Mouse (Mus musculus): ENCODE results near the gene Gdf9.

GRCm38 (mm10) chr11:53469294-53469967 lies 38.6 kb downstream of the Gdf9 start:
- TF ChIP-seq GATA1 (IDR thresholded peaks at IDR 0.05; ENCODE audit: low read length) (no peak), TAL1 (IDR thresholded peaks at IDR 0.05; ENCODE audit: low read length) (no peak)

Data from erythroblast, embryonic 14.5 days (primary cell).